Mouse (Mus musculus): Measurements from ENCODE around the gene Pcolce. TPM values are rescaled to one million over a fixed set of nuclear protein-coding genes. Genes with fewer than 3 reads are reported as not detected.
"Not testable (repeated sequence)": the region's sequence is repeated elsewhere in the genome, so short reads cannot be mapped to it uniquely, and the experiment has no call there.

The Pcolce gene
- total RNA-seq, 1 experiment from 2014 or later = not detected

GRCm38 (mm10) chr5:137631171-137631570 is 17.6 kb upstream of the Pcolce start:
- peak; percentile 73 for ATAC-seq (replicated peaks; ENCODE audit: insufficient number of reproducible peaks, low FRiP score, low TSS enrichment, poor library complexity, severe bottlenecking)

- no peak for ATAC-seq (replicated peaks; ENCODE audit: insufficient number of reproducible peaks, low FRiP score, low TSS enrichment, poor library complexity, severe bottlenecking)
These were observed 17.0 kb upstream of the Pcolce start for GRCm38 (mm10) chr5:137630602-137631001.

GRCm38 (mm10) chr5:137629906-137630545 is 16.4 kb upstream of the Pcolce start:
- ATAC-seq (replicated peaks; ENCODE audit: insufficient number of reproducible peaks, low FRiP score, low TSS enrichment, poor library complexity, severe bottlenecking) = no peak

- no peak for ATAC-seq (replicated peaks; ENCODE audit: insufficient number of reproducible peaks, low FRiP score, low TSS enrichment, poor library complexity, severe bottlenecking)
These were observed 15.7 kb upstream of the Pcolce start for GRCm38 (mm10) chr5:137629306-137629721.

GRCm38 (mm10) chr5:137628498-137629305 is 15.1 kb upstream of the Pcolce start, which contains the start of the genes Fbxo24, Lrch4 and Gm20605:
TSS of gene Fbxo24 (minus strand) at chr5:137629002.
TSS of gene Lrch4 (plus strand) at chr5:137629121.
TSS of gene Gm20605 (plus strand) at chr5:137629175.
- ATAC-seq (replicated peaks; ENCODE audit: insufficient number of reproducible peaks, low FRiP score, low TSS enrichment, poor library complexity, severe bottlenecking) = peak; percentile 77

GRCm38 (mm10) chr5:137627991-137628390 is 14.4 kb upstream of the Pcolce start:
- no peak for ATAC-seq (replicated peaks; ENCODE audit: insufficient number of reproducible peaks, low FRiP score, low TSS enrichment, poor library complexity, severe bottlenecking)

- peak; percentile 34 for ATAC-seq (replicated peaks; ENCODE audit: insufficient number of reproducible peaks, low FRiP score, low TSS enrichment, poor library complexity, severe bottlenecking)
These were observed 10.4 kb upstream of the Pcolce start for GRCm38 (mm10) chr5:137623937-137624530.

- no peak for ATAC-seq (replicated peaks; ENCODE audit: insufficient number of reproducible peaks, low FRiP score, low TSS enrichment, poor library complexity, severe bottlenecking)
These were observed 1.8 kb upstream of the Pcolce start for GRCm38 (mm10) chr5:137615347-137615746.

- not testable (repeated sequence) for ATAC-seq (replicated peaks; ENCODE audit: insufficient number of reproducible peaks, low FRiP score, low TSS enrichment, poor library complexity, severe bottlenecking)
These were observed 1.3 kb upstream of the Pcolce start for GRCm38 (mm10) chr5:137614921-137615320.

GRCm38 (mm10) chr5:137613076-137613475 is 508 bp downstream of the Pcolce start:
- ATAC-seq (replicated peaks; ENCODE audit: insufficient number of reproducible peaks, low FRiP score, low TSS enrichment, poor library complexity, severe bottlenecking) = no peak

- no peak for ATAC-seq (replicated peaks; ENCODE audit: insufficient number of reproducible peaks, low FRiP score, low TSS enrichment, poor library complexity, severe bottlenecking)
These were observed 2.4 kb downstream of the Pcolce start for GRCm38 (mm10) chr5:137611245-137611602.

GRCm38 (mm10) chr5:137610548-137611244 is 2.9 kb downstream of the Pcolce start:
- ATAC-seq (replicated peaks; ENCODE audit: insufficient number of reproducible peaks, low FRiP score, low TSS enrichment, poor library complexity, severe bottlenecking) = no peak

GRCm38 (mm10) chr5:137610056-137610455 is 3.5 kb downstream of the Pcolce start:
- no peak for ATAC-seq (replicated peaks; ENCODE audit: insufficient number of reproducible peaks, low FRiP score, low TSS enrichment, poor library complexity, severe bottlenecking)

GRCm38 (mm10) chr5:137609292-137609691 is 4.3 kb downstream of the Pcolce start:
- no peak for ATAC-seq (replicated peaks; ENCODE audit: insufficient number of reproducible peaks, low FRiP score, low TSS enrichment, poor library complexity, severe bottlenecking)

- no peak for ATAC-seq (replicated peaks; ENCODE audit: insufficient number of reproducible peaks, low FRiP score, low TSS enrichment, poor library complexity, severe bottlenecking)
These were observed 4.9 kb downstream of the Pcolce start for GRCm38 (mm10) chr5:137608654-137609190.

GRCm38 (mm10) chr5:137607860-137608653 is 5.5 kb downstream of the Pcolce start:
- no peak for ATAC-seq (replicated peaks; ENCODE audit: insufficient number of reproducible peaks, low FRiP score, low TSS enrichment, poor library complexity, severe bottlenecking)

- no peak for ATAC-seq (replicated peaks; ENCODE audit: insufficient number of reproducible peaks, low FRiP score, low TSS enrichment, poor library complexity, severe bottlenecking)
These were observed 12.2 kb downstream of the Pcolce start for GRCm38 (mm10) chr5:137601365-137601729.
